Mouse (Mus musculus) large intestine, adult 2 months (tissue): ENCODE results near the gene Bmp10. TPM values are rescaled to one million over a fixed set of nuclear protein-coding genes. Genes with fewer than 3 reads are reported as not detected.
A peak's percentile ranks its signal among the peaks of the same experiment; 100 is the strongest.

Experiments
- DNase-seq: peaks from one replicate; pipeline ENCODE4 v3.0.0-alpha.2; 2012; ENCODE audit warnings: low read depth, low spot score
- WGBS: fragments of 180-500 bp; shearing (Covaris S2); methylation state at CpG from one replicate; pipeline ENCODE4 v1.1.7; 2018; 5-methylcytosine and 5-hydroxymethylcytosine counted together
- polyA plus RNA-seq: library from polyadenylated mRNA; depleted of rRNA; stranded (reverse); fragments of >200 nt; gene quantifications from 2 replicates; pipeline ENCODE4 v1.2.3, GENCODE M21; 2012; rRNA removed

Bmp10 gene
- polyA plus RNA-seq: not detected in 2 replicates

GRCm38 (mm10) chr6:87428487-87429044, at the start of gene Bmp10:
Gene Bmp10, plus strand, starts transcription at chr6:87428994.
- 61% methylated on average over 7 of the region's 7 CpGs for WGBS
- no peak for DNase-seq

DNA sequence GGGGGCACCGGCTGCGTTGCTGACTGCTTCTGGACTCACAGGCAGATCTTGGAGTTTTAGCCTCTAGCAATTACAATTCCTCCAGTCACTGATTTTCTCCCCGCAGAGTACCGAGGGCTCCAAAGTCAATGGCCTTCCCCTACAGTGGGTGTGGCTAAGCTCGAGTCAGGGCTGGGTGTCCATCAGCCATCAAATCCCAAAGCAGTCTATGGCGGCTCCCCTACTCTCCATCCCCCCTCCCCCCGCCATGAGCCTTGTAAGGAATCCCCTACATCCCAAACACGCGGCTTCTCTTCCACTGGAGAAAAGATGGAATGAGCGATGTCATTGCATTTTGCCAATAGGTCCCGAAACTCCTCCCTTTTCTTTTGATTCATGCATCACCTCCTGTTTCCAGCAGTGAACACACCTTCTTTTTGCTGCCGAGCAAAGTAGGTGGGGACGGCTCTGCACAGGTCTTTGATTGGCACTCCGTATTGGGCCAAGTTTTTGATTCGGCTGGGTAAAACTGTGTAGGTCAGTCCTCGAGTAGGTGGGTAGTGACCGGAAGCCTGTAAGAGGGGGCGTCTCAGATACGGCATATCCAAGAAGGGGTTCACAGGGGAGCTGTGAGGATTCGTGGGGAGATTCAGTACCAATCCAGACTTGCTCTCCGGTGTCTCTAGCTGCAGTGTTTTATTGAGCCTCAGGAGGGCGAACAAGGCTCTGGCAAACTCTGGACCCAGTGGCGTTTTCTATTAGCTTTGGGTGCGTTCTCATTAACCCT, 44.7 kb upstream of the Bmp10 start:
- DNase-seq: no peak
- WGBS: 14% methylated on average over 24 of the region's 24 CpGs

DNA sequence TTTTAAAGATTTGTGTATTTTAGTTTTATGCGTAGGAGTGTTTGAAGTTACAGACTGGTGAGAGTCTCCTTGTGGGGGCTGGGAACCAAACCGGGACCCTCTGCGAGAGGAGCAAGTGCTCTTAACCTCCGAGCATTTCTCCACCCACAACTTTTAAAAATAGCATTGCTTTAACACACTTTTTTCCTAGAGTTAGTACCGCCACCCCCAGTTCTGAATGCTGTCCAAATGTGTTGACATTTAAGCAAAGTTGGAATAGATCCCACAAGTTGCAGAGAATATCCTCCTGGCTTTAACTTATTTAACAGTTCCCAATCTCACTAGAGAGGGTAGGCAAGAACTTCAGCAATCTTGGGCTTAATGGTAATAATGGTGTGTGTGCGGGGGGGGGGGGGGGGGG, 44.0 kb upstream of the Bmp10 start:
- DNase-seq: no peak
- WGBS: 32% methylated on average over 6 of the region's 6 CpGs

DNA sequence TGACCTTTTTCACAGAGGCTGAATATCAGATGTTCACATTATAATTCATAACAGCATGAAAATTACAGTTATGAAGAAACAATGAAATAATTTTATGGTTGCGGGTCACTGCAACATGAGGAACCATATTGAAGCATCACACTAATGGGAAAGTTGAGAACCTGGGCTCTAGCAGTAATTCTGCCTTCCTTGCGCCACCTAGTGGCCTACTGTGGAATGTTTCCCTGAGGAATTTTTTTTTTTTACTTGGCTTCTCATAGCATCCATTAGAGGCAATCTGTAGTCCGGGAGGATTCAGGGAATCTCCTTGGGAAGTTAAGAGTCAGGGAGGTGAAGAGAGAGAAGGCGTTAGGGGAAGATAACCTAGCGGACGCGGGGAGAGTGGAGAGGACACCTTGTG, 42.6 kb upstream of the Bmp10 start:
- peak; percentile 27 for DNase-seq
- WGBS: 11% methylated on average over 7 of the region's 7 CpGs

- no peak for DNase-seq
- WGBS: 76% methylated on average over 10 of the region's 10 CpGs
Observed at GRCm38 (mm10) chr6:87386681-87387080, 42.1 kb upstream of the Bmp10 start.

- no peak for DNase-seq
- 21% methylated on average over 7 of the region's 7 CpGs for WGBS
Observed at GRCm38 (mm10) chr6:87388877-87389276, 39.9 kb upstream of the Bmp10 start, which contains the start of gene Gkn3. Gene Gkn3, minus strand, starts transcription at chr6:87388935.

DNA sequence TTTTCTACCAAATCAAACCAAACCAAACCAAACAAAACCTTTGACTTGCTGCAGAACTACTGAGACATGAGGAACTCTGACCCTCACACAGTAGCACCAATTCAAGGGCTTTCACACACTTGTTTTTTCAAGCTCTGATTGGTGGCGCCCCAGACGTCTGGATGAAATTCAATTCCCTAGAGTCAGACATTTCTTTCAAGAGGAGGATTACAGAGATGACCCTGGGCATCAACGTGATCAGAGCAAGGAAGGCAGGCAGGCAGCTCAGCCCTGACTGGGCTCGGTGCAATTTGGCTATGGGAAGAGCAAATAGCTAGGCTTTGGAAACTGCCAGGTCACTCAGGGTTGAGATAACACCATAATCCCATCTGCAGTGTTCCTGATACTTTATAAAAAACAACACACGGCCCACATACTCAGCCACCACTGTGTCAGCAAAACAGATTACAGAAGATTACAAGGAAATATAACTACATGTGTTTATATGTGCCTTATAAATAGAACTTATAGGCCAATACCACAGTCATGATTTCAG, 39.3 kb upstream of the Bmp10 start:
- no peak for DNase-seq
- 15% methylated on average over 5 of the region's 5 CpGs for WGBS

- DNase-seq: no peak
- WGBS: 45% methylated on average over 8 of the region's 8 CpGs
Observed at GRCm38 (mm10) chr6:87393466-87394205, 35.2 kb upstream of the Bmp10 start.

DNA sequence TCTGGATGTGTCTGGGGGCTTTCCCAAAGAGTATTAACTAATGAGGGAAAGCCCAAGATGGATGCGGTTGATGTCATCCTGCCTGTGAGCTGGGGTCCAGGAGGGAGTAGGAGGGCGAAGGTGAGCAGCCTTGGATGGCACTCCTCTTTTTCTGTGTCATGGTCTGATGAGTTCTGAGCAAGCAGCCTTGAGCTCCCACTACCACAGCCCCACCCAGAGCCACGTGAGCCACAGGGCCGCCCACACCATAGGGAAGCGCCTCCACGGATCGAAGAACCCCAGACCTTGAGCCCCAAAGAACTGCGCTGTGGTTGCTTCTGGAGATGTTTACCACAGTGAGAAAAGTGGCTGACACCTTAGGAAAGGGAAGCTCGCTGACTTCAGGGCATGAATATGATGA, 34.0 kb upstream of the Bmp10 start:
- WGBS: 78% methylated on average over 9 of the region's 9 CpGs
- no peak for DNase-seq

DNA sequence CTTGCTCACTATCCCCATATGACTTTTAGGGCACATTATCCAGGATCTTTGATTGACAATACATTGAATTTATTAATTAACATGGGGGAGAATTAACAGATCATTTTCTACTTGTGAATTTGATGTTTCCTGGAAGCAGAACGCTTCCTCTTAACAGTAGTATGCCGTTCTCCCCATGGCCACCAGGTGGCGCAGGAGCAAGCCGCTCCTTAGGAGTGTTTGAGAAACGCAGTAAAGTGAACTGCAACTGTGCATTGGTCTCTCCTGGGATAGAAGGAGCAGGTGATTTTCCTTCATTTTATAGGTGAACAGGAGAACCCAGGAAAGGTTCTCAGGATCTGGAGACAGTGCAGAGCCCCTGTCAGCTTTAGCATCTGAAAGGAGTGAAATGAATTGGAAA, 29.7 kb upstream of the Bmp10 start:
- 1% methylated on average over 5 of the region's 5 CpGs for WGBS
- DNase-seq: peak; percentile 25

GRCm38 (mm10) chr6:87399886-87400566, 28.8 kb upstream of the Bmp10 start:
- 69% methylated on average over 4 of the region's 4 CpGs for WGBS
- DNase-seq: no peak

- 49% methylated on average over 6 of the region's 6 CpGs for WGBS
- no peak for DNase-seq
Observed at GRCm38 (mm10) chr6:87401456-87401855, 27.3 kb upstream of the Bmp10 start.

DNA sequence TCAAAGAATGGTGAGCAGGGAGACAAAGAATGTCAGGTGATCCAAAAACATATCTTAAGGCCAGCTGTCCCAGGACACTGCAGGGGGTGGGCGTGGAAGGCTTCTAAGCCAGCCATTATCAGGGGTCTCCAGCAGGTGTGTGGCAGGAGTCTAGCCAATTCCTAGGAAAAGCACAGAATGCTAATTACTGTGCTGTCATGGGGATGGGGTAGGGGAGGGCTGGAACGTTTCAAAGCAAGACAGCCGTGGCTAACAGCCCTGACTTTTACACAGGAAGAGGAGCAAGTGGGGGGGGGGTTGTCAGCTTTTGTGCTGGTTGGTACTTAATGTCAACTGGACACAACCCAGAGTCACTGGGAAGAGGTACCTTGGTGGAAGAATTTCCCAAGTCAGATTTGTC, 16.8 kb upstream of the Bmp10 start:
- no peak for DNase-seq
- 33% methylated on average over 3 of the region's 3 CpGs for WGBS

GRCm38 (mm10) chr6:87422304-87422703, 6.5 kb upstream of the Bmp10 start:
- DNase-seq: no peak
- 75% methylated on average over 7 of the region's 7 CpGs for WGBS

- DNase-seq: no peak
- WGBS: 53% methylated on average over 19 of the region's 19 CpGs
Observed at GRCm38 (mm10) chr6:87424037-87424816, 4.6 kb upstream of the Bmp10 start.

- no peak for DNase-seq
- 69% methylated on average over 5 of the region's 5 CpGs for WGBS
Observed at GRCm38 (mm10) chr6:87426954-87427353, 1.8 kb upstream of the Bmp10 start.

- WGBS: 83% methylated on average over 8 of the region's 8 CpGs
- no peak for DNase-seq
Observed at GRCm38 (mm10) chr6:87427616-87428015, 1.2 kb upstream of the Bmp10 start.

GRCm38 (mm10) chr6:87435791-87436190, 7.0 kb downstream of the Bmp10 start:
- no peak for DNase-seq
- 66% methylated on average over 3 of the region's 3 CpGs for WGBS

DNA sequence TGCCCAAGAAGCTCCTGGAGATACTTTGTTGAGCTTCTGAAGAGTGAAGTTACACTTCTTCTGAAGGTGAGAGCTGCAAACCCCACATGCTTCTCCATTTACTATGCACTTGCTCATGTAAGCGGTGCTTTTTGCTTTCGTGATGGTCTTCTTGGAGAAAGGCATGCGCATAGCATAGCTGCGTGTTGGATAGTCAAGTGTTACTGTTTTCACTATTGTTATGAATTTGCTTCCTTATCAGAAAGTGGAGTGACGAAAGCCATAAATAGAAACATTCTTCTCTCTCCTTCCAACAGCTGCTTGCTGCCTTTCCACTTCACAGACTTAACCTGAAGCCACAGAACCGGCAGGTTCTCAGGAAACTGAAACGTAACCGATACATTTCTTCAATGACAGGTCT, 8.0 kb downstream of the Bmp10 start:
- 70% methylated on average over 8 of the region's 8 CpGs for WGBS
- DNase-seq: no peak
